Mouse (Mus musculus): ENCODE results near the gene Dhx32. TPM values are rescaled to one million over a fixed set of nuclear protein-coding genes. Genes with fewer than 3 reads are reported as not detected.

Gene Dhx32
- polyA plus RNA-seq, 1 experiment = 6.8 TPM

DNA sequence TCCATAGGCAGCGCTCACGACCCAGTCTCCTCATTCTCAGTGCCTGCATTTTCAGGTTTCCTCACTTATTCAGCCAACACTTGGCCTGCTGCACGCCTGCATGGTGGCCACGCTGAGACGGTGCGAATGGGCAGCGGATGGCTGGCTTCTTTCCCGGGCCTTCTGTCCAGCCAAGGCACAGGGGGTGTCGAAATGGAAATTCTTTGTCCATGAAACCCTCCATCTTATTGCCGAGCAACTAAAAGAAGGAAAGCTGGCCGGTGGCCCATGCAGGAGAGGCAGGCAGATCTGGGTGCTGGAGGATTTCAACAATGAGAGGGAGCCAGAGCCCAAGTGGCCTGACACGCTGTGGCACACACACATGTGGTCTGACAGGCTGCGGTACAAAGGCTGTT is 16.7 kb downstream of the Dhx32 start:
- H3K4me3 ChIP-seq (replicated peaks; ENCODE audit: control insufficient read depth, low read depth, low read length) = no peak overlapping the region
- no peaks in the 10 kb centered on the region for H3K4me1 ChIP-seq (ENCODE audit: control insufficient read depth, insufficient read depth, low read length)
- TF ChIP-seq POLR2A (IDR thresholded peaks at IDR 0.05; ENCODE audit: borderline replicate concordance, control insufficient read depth, low read depth, low read length) (no peak), CTCF (IDR thresholded peaks at IDR 0.05; ENCODE audit: control insufficient read depth, insufficient read depth, low read length) (no peak)
- 90% methylated on average over 13 of the region's 13 CpGs for WGBS
- no peak overlapping the region for H3K27ac ChIP-seq (ENCODE audit: control insufficient read depth, insufficient read depth, low read depth, low read length, poor library complexity)

DNA sequence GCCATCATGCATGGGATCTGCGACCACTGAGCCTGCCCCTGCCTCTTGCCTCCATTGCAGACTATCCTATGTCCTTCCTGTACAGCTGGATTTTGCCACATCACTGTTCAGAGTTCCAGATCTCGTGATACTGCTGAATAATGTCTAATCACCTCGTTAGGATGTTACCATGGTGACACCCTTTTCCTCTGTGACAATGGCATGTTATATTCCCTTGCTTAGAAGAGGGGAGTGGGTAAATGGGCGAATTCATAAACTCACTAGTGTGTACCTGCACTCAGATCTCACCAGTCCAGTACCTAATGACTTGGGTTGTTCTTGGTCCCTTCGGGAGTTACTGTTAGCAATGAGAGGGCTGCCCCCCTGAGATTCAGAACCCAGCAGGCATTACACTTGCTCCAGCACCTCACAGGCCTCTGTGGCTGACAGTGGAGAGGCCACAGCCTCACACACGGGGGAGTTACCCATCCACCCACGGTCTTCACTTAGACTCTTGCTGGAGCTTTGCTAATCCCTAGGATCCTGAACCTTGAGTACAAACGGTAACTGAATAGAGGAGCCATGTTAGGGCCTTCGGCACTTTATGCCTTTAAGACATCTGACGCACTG is 17.2 kb downstream of the Dhx32 start:
- Histone ChIP-seq H3K4me3 (replicated peaks; ENCODE audit: control insufficient read depth, low read depth, low read length) (no peak overlapping the region), H3K27ac (ENCODE audit: control insufficient read depth, insufficient read depth, low read depth, low read length, poor library complexity) (no peak overlapping the region), H3K4me1 (ENCODE audit: control insufficient read depth, insufficient read depth, low read length) (no peaks in the 10 kb centered on the region)
- TF ChIP-seq CTCF (IDR thresholded peaks at IDR 0.05; ENCODE audit: control insufficient read depth, insufficient read depth, low read length) (no peak), POLR2A (IDR thresholded peaks at IDR 0.05; ENCODE audit: borderline replicate concordance, control insufficient read depth, low read depth, low read length) (no peak)
- WGBS = 76% methylated on average over 10 of the region's 10 CpGs

DNA sequence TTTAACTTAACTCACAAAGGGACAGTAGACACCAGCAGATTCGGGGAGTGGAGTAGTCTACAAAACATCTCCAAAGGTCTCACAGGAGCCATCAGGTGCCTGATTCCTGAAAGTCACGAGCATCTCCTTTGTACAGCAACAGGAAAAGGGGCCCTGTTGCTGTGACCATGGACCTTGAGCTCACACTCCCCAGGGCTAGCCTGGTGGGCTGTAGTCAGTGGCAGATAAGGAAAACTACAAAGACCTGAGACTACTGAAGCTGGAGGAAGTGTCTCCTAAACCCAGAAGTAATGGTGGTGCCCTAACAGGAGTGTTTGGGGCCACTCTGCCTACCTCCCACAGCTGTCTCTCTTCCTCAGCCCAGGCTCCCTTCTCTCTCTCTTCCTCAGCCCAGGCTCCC is 18.1 kb downstream of the Dhx32 start:
- Histone ChIP-seq H3K4me3 (replicated peaks; ENCODE audit: control insufficient read depth, low read depth, low read length) (no peak overlapping the region), H3K4me1 (ENCODE audit: control insufficient read depth, insufficient read depth, low read length) (no peaks in the 10 kb centered on the region), H3K27ac (ENCODE audit: control insufficient read depth, insufficient read depth, low read depth, low read length, poor library complexity) (no peak overlapping the region)
- TF ChIP-seq POLR2A (IDR thresholded peaks at IDR 0.05; ENCODE audit: borderline replicate concordance, control insufficient read depth, low read depth, low read length) (no peak), CTCF (IDR thresholded peaks at IDR 0.05; ENCODE audit: control insufficient read depth, insufficient read depth, low read length) (no peak)
- WGBS = 72% methylated on average over 2 of the region's 2 CpGs

DNA sequence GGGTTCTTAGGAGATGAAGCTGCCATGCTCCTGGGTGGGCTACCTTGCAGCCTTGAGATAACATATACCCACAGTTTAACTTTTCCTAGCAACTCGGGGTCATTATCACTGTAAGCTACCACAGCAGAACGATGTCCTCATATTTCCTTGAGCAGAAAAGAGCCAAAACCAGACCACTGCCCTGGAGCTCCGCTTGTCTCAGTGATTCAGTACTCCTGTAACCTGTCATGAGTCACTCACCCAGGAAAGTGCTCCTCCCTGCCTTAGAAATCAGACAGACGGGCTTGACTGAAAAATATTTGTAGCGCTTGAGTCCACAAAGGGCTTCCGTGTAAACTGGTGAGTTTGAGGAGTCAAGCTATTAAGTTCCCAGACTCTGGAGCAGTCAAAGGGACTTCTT is 19.8 kb downstream of the Dhx32 start:
- H3K27ac ChIP-seq (ENCODE audit: control insufficient read depth, insufficient read depth, low read depth, low read length, poor library complexity) = no peak overlapping the region
- H3K4me1 ChIP-seq (ENCODE audit: control insufficient read depth, insufficient read depth, low read length) = no peaks in the 10 kb centered on the region
- 83% methylated on average over 6 of the region's 6 CpGs for WGBS
- TF ChIP-seq POLR2A (IDR thresholded peaks at IDR 0.05; ENCODE audit: borderline replicate concordance, control insufficient read depth, low read depth, low read length) (no peak), CTCF (IDR thresholded peaks at IDR 0.05; ENCODE audit: control insufficient read depth, insufficient read depth, low read length) (no peak)
- no peak overlapping the region for H3K4me3 ChIP-seq (replicated peaks; ENCODE audit: control insufficient read depth, low read depth, low read length)

DNA sequence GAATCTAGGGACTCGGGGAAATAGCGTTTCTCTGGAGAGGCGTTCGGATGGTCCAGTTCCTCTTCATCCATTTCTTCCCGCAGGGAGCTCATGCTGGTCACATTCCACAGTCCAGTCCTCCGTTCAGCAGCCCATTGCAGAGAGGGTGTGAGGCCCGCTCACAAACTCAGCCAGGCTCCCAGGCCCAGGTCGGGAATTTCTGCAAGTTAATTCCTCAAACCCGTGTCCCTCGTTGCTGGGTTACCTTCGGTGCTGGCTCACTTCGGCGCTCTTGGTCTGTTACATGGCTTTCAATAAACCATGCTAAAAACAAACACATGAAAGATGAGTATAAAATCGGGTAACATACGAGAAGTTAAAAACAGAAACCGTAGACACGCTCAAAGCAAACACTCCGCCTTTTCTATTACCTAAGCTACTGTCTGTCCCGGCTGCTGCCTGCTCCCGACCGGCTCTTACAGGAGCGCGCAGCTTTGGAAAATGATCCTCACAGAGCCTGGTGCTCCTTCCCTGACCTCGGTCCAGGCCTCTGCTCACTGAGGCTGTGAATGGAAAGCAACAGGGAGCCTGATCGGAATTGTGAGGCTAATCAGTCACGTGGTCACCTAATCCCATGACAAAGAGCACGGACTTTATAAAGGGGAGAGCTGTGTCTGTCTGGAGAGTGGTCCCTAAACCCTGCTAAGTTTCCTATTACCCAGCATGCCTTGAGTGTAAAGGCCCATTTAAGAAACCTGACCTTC is 22.7 kb downstream of the Dhx32 start:
- H3K4me3 ChIP-seq (replicated peaks; ENCODE audit: control insufficient read depth, low read depth, low read length) = no peak overlapping the region
- no peak for TF ChIP-seq CTCF (IDR thresholded peaks at IDR 0.05; ENCODE audit: control insufficient read depth, insufficient read depth, low read length)
- TF ChIP-seq POLR2A (IDR thresholded peaks at IDR 0.05; ENCODE audit: borderline replicate concordance, control insufficient read depth, low read depth, low read length) = no peak
- no peak overlapping the region; the same call in 1 of the 2 replicates for H3K27ac ChIP-seq (ENCODE audit: control insufficient read depth, insufficient read depth, low read depth, low read length, poor library complexity)
- 89% methylated on average over 27 of the region's 27 CpGs for WGBS
- no peaks in the 10 kb centered on the region for H3K4me1 ChIP-seq (ENCODE audit: control insufficient read depth, insufficient read depth, low read length)

DNA sequence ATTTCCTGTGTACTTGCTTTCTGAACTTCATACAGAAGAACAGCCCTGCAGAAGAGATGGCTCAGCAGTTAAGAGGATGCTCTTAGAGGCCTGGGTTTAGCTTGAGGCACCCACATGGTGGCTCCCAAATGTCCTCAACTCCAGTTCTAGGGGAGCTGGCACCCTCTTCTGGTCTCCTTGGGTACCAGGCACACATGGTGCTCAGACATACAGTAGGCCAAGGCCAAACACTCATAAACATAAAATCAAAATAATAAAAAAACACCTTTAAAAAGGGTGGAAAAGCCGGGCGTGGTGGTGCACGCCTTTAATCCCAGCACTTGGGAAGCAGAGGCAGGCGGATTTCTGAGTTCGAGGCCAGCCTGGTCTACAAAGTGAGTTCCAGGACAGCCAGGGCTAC is 23.8 kb downstream of the Dhx32 start:
- Histone ChIP-seq H3K27ac (ENCODE audit: control insufficient read depth, insufficient read depth, low read depth, low read length, poor library complexity) (no peak overlapping the region), H3K4me3 (replicated peaks; ENCODE audit: control insufficient read depth, low read depth, low read length) (no peak overlapping the region), H3K4me1 (ENCODE audit: control insufficient read depth, insufficient read depth, low read length) (no peaks in the 10 kb centered on the region)
- WGBS = 79% methylated on average over 5 of the region's 5 CpGs
- no peak for TF ChIP-seq POLR2A (IDR thresholded peaks at IDR 0.05; ENCODE audit: borderline replicate concordance, control insufficient read depth, low read depth, low read length)
- TF ChIP-seq CTCF (IDR thresholded peaks at IDR 0.05; ENCODE audit: control insufficient read depth, insufficient read depth, low read length) = no peak

DNA sequence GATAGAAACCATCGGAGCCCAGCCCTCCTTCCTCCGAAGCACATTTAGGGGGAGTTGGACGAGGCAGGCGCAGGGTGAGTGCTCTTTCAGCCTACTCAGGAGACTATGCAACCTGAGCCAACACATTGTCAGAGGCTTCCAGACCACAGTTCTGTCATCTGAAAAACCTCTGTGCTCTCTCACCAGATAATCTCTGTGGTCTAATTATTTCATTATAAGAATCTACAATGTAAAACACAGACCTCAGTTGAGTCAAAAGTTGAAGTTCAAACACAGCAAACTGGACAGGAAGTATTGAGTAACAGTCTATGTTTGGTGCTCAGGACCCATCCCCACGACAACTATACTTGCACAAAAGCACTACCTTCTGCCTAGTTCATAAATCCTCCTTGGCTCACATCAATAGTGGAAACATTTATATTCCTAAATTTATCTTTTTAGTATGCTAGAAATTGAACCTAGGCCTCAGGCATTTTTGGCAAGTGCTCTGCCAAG is 24.5 kb downstream of the Dhx32 start:
- no peak for TF ChIP-seq POLR2A (IDR thresholded peaks at IDR 0.05; ENCODE audit: borderline replicate concordance, control insufficient read depth, low read depth, low read length)
- no peak for TF ChIP-seq CTCF (IDR thresholded peaks at IDR 0.05; ENCODE audit: control insufficient read depth, insufficient read depth, low read length)

DNA sequence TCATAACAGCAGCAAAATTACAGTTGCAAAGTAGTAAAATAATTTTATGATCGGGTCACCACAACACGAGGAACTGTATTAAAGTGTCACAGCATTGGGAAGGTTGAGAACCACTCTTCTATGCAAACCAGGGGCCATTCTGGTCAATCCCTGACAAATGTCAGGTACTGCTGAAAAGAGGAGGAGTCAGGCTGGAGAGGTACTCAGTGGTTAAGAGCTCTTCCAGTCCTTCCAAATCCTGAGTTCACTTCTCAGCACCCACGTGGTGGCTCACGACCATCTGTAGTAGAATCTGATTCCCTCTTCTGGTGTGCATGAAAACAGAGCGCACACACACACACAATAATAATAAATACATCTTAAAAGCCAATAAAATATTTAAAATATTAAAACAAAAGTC is 31.4 kb downstream of the Dhx32 start:
- 81% methylated on average over 5 of the region's 5 CpGs for WGBS
- H3K27ac ChIP-seq (ENCODE audit: control insufficient read depth, insufficient read depth, low read depth, low read length, poor library complexity) = no peak overlapping the region
- TF ChIP-seq POLR2A (IDR thresholded peaks at IDR 0.05; ENCODE audit: borderline replicate concordance, control insufficient read depth, low read depth, low read length) (no peak), CTCF (IDR thresholded peaks at IDR 0.05; ENCODE audit: control insufficient read depth, insufficient read depth, low read length) (no peak)

More for the DNA sequence above, 24.5 kb downstream of the Dhx32 start:
- no peak overlapping the region for H3K27ac ChIP-seq (ENCODE audit: control insufficient read depth, insufficient read depth, low read depth, low read length, poor library complexity)
- no peaks in the 10 kb centered on the region for H3K4me1 ChIP-seq (ENCODE audit: control insufficient read depth, insufficient read depth, low read length)
- 52% methylated on average over 5 of the region's 5 CpGs for WGBS
- no peak overlapping the region for H3K4me3 ChIP-seq (replicated peaks; ENCODE audit: control insufficient read depth, low read depth, low read length)

More for the DNA sequence above, 31.4 kb downstream of the Dhx32 start:
- Histone ChIP-seq H3K4me3 (replicated peaks; ENCODE audit: control insufficient read depth, low read depth, low read length) (no peak overlapping the region), H3K4me1 (ENCODE audit: control insufficient read depth, insufficient read depth, low read length) (no peaks in the 10 kb centered on the region)

Measured in bone marrow, adult 2 months (tissue).